Mouse (Mus musculus) embryonic facial prominence, embryonic 10.5 days (tissue): ENCODE results near the gene Rlbp1. TPM values are rescaled to one million over a fixed set of nuclear protein-coding genes. Genes with fewer than 3 reads are reported as not detected.

ENCODE experiments used
- DNase-seq: peaks from one replicate; pipeline ENCODE4 v3.0.0-alpha.2; 2017; ENCODE audit warnings: low spot score
- H3K27ac ChIP-seq: fragments of 300-500 bp; sonication (generic); replicated peaks from 2 replicates; pipeline ENCODE4 v1.5.1; 2016; ENCODE audit warnings: mild to moderate bottlenecking
- H3K27me3 ChIP-seq: fragments of 300-500 bp; sonication (generic); replicated peaks from 2 replicates; pipeline ENCODE4 v1.6.1; 2016; ENCODE audit warnings: low read depth, mild to moderate bottlenecking; ENCODE audit not compliant: poor library complexity, severe bottlenecking
- H3K36me3 ChIP-seq: fragments of 300-500 bp; sonication (generic); replicated peaks from 2 replicates; pipeline ENCODE4 v1.6.1; 2016; ENCODE audit warnings: mild to moderate bottlenecking, moderate library complexity
- H3K4me1 ChIP-seq: fragments of 300-500 bp; sonication (generic); 2 replicates; pipeline ENCODE4 v1.6.1; 2016
- H3K4me3 ChIP-seq: fragments of 300-500 bp; sonication (generic); 2 replicates; pipeline ENCODE4 v1.5.1; 2016; ENCODE audit warnings: mild to moderate bottlenecking, moderate library complexity
- H3K9me3 ChIP-seq: fragments of 300-500 bp; sonication (generic); 2 replicates; pipeline ENCODE4 v1.6.1; 2016; ENCODE audit warnings: mild to moderate bottlenecking
- WGBS: fragments of 180-500 bp; shearing (Covaris S2); methylation state at CpG from one replicate; pipeline ENCODE4 v1.1.7; 2016; 5-methylcytosine and 5-hydroxymethylcytosine counted together
- polyA plus RNA-seq: library from polyadenylated mRNA; unstranded; fragments of >200 nt; fragmentation: Nextera tagmentation; extraction: Ambion mirVana; gene quantifications from 2 replicates; pipeline ENCODE4 v1.2.1, GENCODE M21; 2016

Gene Rlbp1
- 1.1 and 1.5 TPM in 2 replicates for polyA plus RNA-seq

- 58% methylated on average over 16 of the region's 16 CpGs for WGBS
- Histone ChIP-seq H3K36me3 (no peaks in the 10 kb centered on the region), H3K27me3 (no peaks in the 10 kb centered on the region; the same call in 1 of the 2 replicates), H3K27ac (peak within 1 kb of the TSS; percentile 68), H3K4me3 (no peak within 1 kb of the TSS), H3K9me3 (no peaks in the 10 kb centered on the region), H3K4me1 (peaks cover 30% of the 10 kb centered on the region)
- no peak for DNase-seq
Observed at GRCm38 (mm10) chr7:79386422-79387133, at the start of gene Rlbp1. Gene Rlbp1 (minus strand): TSS chr7:79387048.

DNA sequence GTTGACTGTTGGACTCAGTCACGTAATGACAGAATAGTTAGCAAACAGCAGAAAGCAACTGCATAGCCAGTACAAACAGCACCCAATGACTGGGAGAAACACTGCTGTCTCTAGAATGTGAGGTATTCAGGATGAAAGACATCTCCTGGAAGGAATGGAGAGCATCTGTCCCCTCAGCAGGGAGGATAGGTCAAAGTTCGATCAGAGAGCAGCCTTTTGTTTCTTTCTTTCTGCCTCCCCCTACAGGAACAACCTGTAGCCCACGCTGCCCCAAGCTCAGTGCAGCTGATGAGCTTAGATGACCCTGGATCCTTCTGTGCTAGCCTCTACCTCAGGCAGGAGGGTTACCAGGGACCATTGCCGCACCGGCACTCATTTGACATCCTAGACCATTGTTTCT, 41.4 kb upstream of the Rlbp1 start:
- WGBS, result 59% methylated on average over 5 of the region's 5 CpGs
- DNase-seq, result no peak
- peaks cover 60% of the 10 kb centered on the region for H3K36me3 ChIP-seq

DNA sequence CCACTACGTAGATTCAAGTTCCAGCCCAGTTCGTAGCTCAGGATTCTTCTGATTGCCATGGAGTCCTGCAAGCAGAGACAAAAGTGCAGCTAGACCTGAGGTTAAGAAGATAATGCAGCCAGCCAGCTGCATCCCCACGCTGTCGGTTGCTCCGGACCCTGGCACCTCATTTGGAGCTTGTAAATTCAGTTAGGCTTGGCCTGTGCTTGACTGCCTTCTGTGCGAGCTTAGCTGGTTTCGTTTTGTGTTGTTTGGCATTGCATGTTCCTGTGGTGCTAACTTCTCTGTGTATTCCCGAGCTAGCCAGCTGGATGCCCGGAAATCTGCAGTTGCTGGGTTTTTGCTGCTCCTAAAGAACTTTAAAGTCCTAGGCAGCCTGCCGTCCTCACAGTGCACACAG, 39.0 kb upstream of the Rlbp1 start:
- H3K27ac ChIP-seq, result no peak overlapping the region
- 88% methylated on average over 10 of the region's 10 CpGs for WGBS
- peaks cover 8% of the 10 kb centered on the region; the same call in 1 of the 2 replicates for H3K4me1 ChIP-seq
- no peak overlapping the region for H3K4me3 ChIP-seq
- no peaks in the 10 kb centered on the region for H3K27me3 ChIP-seq
- H3K36me3 ChIP-seq, result peaks cover 62% of the 10 kb centered on the region
- DNase-seq, result no peak
- no peaks in the 10 kb centered on the region for H3K9me3 ChIP-seq

More for the DNA sequence above, 41.4 kb upstream of the Rlbp1 start:
- no peak overlapping the region for H3K4me3 ChIP-seq
- no peaks in the 10 kb centered on the region for H3K27me3 ChIP-seq
- H3K4me1 ChIP-seq, result peaks cover 8% of the 10 kb centered on the region; the same call in 1 of the 2 replicates
- H3K9me3 ChIP-seq, result no peaks in the 10 kb centered on the region
- H3K27ac ChIP-seq, result no peak overlapping the region

DNA sequence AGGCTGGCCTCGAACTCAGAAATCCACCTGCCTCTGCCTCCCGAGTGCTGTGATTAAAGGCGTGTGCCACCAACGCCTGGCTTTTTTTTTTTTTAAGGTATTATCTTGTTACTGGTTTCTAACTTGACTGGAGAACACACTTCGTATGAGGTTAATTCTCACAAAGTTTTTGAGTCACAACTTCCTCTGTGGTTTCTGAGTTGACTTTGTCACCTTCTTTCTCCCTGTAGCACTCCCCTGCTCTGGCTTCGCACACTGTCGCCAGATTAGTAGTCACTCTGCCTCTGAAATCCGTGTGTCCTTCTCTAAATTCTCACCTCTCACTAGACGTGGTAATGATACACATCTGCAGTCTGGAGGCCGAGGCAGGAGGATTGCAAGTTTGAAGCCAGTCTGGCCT, 36.0 kb upstream of the Rlbp1 start:
- no peaks in the 10 kb centered on the region for H3K27me3 ChIP-seq
- WGBS, result 94% methylated on average over 10 of the region's 10 CpGs
- no peak overlapping the region for H3K4me3 ChIP-seq
- H3K9me3 ChIP-seq, result no peaks in the 10 kb centered on the region
- no peak overlapping the region for H3K27ac ChIP-seq
- no peak for DNase-seq
- peaks cover 2% of the 10 kb centered on the region; the same call in 1 of the 2 replicates for H3K4me1 ChIP-seq
- H3K36me3 ChIP-seq, result peaks cover 77% of the 10 kb centered on the region

DNA sequence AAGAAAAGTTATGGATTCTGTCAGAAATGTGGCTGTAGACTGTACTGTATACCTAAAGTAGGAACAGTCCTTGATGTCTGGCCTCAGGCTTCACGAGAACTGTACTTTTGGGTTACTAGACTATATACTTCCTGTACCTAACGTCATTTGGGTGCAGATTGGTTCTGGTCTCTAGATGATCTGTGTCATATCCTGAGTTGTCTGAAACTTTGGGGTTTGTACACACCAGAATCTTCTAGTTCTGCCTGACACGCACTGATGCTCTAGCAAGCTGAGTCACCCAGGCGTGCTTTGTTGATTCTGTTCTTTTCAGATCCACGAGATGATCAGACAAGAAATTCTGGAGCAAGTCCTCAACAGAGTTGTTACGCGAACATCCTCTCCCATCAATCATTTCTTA, 33.1 kb upstream of the Rlbp1 start:
- WGBS, result 94% methylated on average over 7 of the region's 7 CpGs
- peaks cover 70% of the 10 kb centered on the region for H3K36me3 ChIP-seq
- no peaks in the 10 kb centered on the region for H3K9me3 ChIP-seq
- no peaks in the 10 kb centered on the region for H3K27me3 ChIP-seq
- H3K27ac ChIP-seq, result no peak overlapping the region
- DNase-seq, result no peak
- H3K4me1 ChIP-seq, result no peaks in the 10 kb centered on the region
- no peak overlapping the region for H3K4me3 ChIP-seq

- Histone ChIP-seq H3K4me1 (no peaks in the 10 kb centered on the region), H3K36me3 (peaks cover 44% of the 10 kb centered on the region), H3K9me3 (no peaks in the 10 kb centered on the region), H3K27ac (no peak overlapping the region), H3K4me3 (no peak overlapping the region), H3K27me3 (no peaks in the 10 kb centered on the region)
- WGBS, result 90% methylated on average over 18 of the region's 18 CpGs
- no peak for DNase-seq
Observed at GRCm38 (mm10) chr7:79414449-79415375, 27.9 kb upstream of the Rlbp1 start.

DNA sequence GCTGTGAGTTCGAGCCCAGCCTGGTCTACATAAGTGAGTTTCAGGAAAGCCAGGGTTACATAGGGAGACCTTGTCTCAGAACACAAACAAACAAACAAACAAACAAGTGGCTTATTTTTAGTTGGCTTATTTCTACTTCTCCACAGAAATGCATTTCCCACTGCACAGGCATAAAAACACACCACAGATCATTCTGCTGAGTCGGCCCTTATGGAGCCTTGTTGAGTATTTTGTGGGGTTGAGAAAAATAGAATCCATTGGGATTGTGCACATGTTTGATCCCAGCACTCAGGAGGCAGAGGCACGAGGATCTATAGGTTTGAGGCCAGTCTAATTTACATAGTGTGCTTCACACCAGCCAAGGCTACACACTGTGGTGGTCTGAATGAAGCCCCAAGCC, 13.4 kb upstream of the Rlbp1 start:
- H3K4me1 ChIP-seq, result peaks cover under 1% of the 10 kb centered on the region; the same call in 1 of the 2 replicates
- 93% methylated on average over 3 of the region's 3 CpGs for WGBS
- no peak overlapping the region for H3K27ac ChIP-seq
- peaks cover 38% of the 10 kb centered on the region for H3K36me3 ChIP-seq
- no peak for DNase-seq
- no peaks in the 10 kb centered on the region for H3K27me3 ChIP-seq
- no peak overlapping the region for H3K4me3 ChIP-seq
- H3K9me3 ChIP-seq, result no peaks in the 10 kb centered on the region

- WGBS, result 77% methylated on average over 12 of the region's 12 CpGs
- no peak for DNase-seq
- peaks cover 9% of the 10 kb centered on the region for H3K4me1 ChIP-seq
- H3K4me3 ChIP-seq, result no peak overlapping the region
- no peaks in the 10 kb centered on the region for H3K27me3 ChIP-seq
- H3K27ac ChIP-seq, result no peak overlapping the region
- peaks cover 37% of the 10 kb centered on the region for H3K36me3 ChIP-seq
- no peaks in the 10 kb centered on the region for H3K9me3 ChIP-seq
Observed at GRCm38 (mm10) chr7:79398971-79399370, 12.1 kb upstream of the Rlbp1 start.

GRCm38 (mm10) chr7:79398426-79398825, 11.6 kb upstream of the Rlbp1 start:
- WGBS, result 90% methylated on average over 8 of the region's 8 CpGs
- Histone ChIP-seq H3K4me1 (peaks cover 9% of the 10 kb centered on the region), H3K4me3 (no peak overlapping the region), H3K27ac (no peak overlapping the region), H3K27me3 (no peaks in the 10 kb centered on the region), H3K36me3 (peaks cover 33% of the 10 kb centered on the region), H3K9me3 (no peaks in the 10 kb centered on the region)
- DNase-seq, result no peak

DNA sequence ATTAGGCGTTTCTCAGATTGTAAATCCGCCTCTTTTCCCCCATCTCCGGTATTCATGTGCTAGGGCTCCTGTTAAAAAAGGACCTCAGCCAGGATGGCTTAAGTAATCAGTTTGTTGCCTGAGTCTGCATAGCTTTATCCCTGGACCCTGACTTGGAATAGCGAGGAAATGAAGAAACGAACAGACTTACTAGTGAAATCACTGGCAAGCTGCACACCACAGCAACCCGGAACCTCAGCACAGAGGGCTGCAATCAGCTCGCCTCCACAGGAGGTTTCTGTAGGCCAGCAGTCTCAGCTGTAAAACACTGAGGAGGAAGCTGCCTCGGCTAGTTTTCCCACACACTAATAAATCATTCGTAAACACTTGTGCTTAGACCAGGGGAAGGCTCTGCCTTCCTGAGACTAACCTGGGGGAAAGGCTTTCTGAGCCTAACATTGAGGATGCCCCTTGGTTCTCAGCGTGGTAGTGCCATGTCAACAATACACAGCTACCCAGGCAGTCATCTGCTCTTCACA, 10.7 kb upstream of the Rlbp1 start:
- Histone ChIP-seq H3K4me1 (peaks cover 15% of the 10 kb centered on the region), H3K9me3 (no peaks in the 10 kb centered on the region), H3K27me3 (no peaks in the 10 kb centered on the region), H3K36me3 (peaks cover 24% of the 10 kb centered on the region), H3K4me3 (no peak overlapping the region), H3K27ac (no peak overlapping the region)
- 87% methylated on average over 10 of the region's 10 CpGs for WGBS
- no peak for DNase-seq

DNA sequence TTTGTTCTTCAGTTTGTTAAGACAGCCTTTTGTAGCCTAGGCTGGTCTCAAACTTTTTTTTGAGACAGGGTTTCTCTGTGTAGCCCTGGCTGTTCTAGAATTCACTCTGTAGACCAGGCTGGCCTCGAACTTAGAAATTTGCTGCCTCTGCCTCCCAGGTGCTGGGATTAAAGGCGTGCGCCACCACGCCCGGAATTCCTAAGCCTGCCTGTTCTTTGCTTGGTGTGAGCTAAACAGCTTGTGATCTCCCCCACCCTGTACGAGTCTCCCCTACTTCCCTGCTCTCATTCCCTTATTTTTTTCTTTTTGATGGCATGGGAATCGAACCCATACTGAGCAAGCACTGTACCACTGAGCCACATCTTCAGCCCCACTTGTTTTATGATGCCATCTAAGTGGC, 8.3 kb upstream of the Rlbp1 start:
- no peak for DNase-seq
- WGBS, result 85% methylated on average over 7 of the region's 7 CpGs
- peaks cover 24% of the 10 kb centered on the region for H3K36me3 ChIP-seq
- H3K4me1 ChIP-seq, result peaks cover 23% of the 10 kb centered on the region
- H3K9me3 ChIP-seq, result no peaks in the 10 kb centered on the region
- no peaks in the 10 kb centered on the region for H3K27me3 ChIP-seq
- no peak overlapping the region for H3K27ac ChIP-seq
- no peak overlapping the region for H3K4me3 ChIP-seq

- no peaks in the 10 kb centered on the region for H3K9me3 ChIP-seq
- 76% methylated on average over 7 of the region's 7 CpGs for WGBS
- H3K27ac ChIP-seq, result no peak overlapping the region
- peaks cover 24% of the 10 kb centered on the region for H3K36me3 ChIP-seq
- no peak for DNase-seq
- H3K4me3 ChIP-seq, result no peak overlapping the region
- H3K4me1 ChIP-seq, result peaks cover 23% of the 10 kb centered on the region
- no peaks in the 10 kb centered on the region for H3K27me3 ChIP-seq
Observed at GRCm38 (mm10) chr7:79394666-79395065, 7.8 kb upstream of the Rlbp1 start.
